Mouse (Mus musculus) mature B cell (primary cell): Measurements from ENCODE around the gene Cd101.

Experiments
- in situ Hi-C: fragments of 300-500 bp; cut with MboI; formaldehyde crosslinking; loops from 2 replicates; pipeline ENCODE4 v1.14.3; 2019

Cd101 gene

GRCm38 (mm10) chr3:101029339-101029738, at the start of gene Cd101:
Gene Cd101, minus strand, starts transcription at chr3:101029556.
- in situ Hi-C loops: no loop called here

- in situ Hi-C loops: no loop called here
Measured at GRCm38 (mm10) chr3:101078344-101078743, 49.0 kb upstream of the Cd101 start.

GRCm38 (mm10) chr3:101077710-101078100, 48.3 kb upstream of the Cd101 start:
- in situ Hi-C loops: no loop called here

DNA sequence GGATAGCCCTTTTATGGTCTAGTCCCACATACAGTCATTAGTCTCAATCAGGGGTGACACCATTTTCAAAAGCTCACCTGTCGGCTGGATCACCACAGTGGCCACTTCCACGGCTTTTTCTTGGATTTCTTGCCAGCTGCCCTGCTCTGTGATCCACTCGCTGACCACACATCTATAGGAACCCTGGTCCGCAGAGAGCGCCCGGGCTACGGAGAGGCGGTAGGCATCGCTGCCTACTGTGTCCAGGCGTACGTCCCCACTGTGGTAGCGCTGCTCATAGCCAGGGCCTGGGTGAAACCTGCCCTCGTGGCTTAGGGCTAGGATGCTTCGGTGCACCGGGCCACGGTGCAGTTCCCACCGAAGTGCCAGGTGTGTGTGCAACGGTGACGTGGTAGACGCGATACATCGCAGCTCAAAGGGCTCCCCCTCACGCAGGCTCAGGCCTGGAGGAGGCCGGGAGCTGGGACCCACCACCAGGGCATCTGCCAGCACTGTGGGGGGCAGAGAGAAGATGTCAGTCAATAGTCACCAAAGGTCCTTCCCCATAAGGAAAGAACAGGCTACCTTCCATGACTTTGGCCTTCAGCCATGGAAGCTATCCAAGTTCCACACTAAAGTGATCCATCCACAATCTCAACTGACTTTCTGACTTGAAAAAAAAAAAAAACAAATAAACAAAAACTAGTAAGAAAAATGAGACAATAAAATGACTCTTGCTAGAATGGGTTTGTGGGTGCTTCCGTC, 47.8 kb upstream of the Cd101 start:
- in situ Hi-C loops: no loop called here

DNA sequence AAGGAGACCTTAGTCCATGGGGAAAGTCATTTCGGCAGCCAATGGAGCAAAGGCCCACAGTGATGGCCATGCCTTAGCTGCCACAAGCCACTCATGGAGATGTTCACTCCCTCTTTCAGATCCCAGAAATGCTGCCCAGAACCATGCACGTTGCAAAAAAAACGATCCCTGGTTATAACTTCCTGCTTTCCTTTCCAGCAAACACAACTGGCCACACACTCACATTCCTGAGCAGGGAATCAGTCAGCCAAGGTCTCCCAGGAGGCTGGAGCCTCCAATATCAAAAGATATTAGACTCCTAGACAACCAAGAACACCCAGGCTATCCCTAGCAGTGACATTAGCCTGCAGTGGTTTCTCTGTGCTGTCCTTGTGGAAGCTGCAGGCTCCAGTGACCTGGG, 46.5 kb upstream of the Cd101 start:
- in situ Hi-C loops: no loop called here

DNA sequence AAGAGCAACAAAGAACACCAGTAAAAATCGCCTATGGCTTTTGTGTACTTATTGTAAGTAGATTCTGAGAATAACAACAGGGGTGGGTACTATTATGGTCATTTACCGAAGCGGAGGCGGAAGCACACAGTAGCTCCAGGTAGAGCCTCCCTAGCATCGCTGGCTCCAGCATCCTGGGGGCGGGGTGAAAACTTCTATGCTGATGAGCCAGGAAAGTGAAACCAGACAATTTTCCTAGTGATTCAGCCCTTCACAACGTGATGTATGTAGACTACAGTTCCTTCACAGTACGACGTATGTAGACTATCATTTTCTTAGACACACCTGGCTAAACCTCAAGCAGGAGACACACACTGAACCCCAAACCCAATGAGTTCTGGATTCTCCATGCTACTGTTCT, 44.0 kb upstream of the Cd101 start:
- in situ Hi-C loops: no loop called here

DNA sequence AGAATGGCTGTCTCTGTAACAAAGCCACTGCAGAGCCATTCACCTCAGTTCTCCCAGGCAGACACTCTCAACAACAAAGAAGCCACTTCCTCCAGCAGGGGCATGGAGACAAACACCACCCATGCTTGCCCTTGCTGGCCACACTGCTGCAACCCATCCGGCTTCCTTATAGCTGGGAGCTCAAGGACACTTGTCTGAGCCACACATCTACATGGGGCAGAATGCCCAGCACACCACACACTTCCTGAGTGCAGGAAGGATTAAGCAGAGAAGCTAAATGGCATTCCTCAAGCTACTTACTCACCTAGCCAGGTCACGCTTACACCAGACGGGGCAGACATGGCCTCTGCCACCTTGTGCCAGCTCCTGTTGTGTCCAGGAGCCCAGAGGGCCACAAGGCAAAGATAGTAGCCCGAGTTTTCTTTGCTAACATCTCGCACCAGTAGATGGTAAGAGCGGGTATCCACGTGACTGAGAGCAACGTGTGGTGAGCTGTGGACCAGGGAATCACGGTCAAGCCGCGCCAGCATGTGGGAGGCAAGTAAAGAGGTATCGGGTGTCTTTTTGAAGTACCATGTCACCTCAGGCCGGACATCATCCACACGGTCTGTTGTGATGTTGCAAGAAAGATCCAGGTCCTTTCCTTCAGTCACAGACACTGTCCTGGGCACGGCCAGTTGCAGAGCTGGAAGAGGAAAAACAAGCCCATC, 43.3 kb upstream of the Cd101 start:
- in situ Hi-C loops: no loop called here

- in situ Hi-C loops: no loop called here
Measured at GRCm38 (mm10) chr3:101071576-101071975, 42.2 kb upstream of the Cd101 start.

- in situ Hi-C loops: no loop called here
Measured at GRCm38 (mm10) chr3:101070796-101071235, 41.5 kb upstream of the Cd101 start.

DNA sequence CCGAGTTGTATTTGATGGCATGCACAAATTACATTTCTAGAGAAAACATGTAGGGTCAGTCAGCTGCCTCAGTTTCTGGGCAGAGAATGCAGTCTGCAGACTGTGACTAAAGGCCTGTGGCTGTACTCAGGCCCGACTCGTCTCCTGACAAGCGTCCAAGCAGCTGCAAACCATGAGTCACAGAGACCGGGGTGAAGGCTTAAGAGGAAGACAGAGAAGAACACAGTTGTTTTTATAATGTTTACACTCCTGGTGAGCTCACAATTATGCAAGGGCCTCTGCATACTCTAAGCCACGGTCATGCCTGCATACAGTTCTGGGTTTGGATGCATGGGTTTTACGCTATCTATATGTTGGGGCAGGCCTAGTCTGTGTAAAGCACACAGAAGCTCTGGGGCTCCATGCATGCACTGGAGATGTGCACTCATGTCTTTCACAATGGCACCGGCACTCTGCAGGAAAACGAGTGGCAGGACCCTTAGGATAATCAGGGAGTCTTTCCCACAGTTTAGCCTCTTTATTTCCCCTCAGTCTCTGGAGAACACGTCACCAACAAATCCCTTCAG, 41.0 kb upstream of the Cd101 start:
- in situ Hi-C loops: no loop called here

DNA sequence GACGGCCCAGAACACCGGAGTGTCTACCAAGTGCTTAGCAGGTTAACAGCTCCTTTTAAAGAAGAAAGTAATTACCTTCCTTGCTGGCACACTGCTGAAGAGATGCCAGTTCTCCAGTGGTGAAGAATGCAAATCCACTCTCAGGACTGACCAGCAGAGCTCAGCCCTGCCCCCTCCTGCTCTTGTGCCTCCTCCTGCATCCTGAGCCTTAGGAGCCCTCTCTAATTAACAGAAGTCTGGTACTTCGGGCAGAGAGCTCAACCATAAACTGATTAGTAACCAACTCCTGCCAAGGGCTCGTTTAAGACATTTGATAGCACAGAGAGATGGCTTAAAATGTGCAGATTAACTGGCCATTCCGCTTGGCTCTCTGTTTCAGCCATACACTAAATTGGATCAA, 39.3 kb upstream of the Cd101 start:
- in situ Hi-C loops: no loop called here

- in situ Hi-C loops: no loop called here
Measured at GRCm38 (mm10) chr3:101066175-101066574, 36.8 kb upstream of the Cd101 start.

DNA sequence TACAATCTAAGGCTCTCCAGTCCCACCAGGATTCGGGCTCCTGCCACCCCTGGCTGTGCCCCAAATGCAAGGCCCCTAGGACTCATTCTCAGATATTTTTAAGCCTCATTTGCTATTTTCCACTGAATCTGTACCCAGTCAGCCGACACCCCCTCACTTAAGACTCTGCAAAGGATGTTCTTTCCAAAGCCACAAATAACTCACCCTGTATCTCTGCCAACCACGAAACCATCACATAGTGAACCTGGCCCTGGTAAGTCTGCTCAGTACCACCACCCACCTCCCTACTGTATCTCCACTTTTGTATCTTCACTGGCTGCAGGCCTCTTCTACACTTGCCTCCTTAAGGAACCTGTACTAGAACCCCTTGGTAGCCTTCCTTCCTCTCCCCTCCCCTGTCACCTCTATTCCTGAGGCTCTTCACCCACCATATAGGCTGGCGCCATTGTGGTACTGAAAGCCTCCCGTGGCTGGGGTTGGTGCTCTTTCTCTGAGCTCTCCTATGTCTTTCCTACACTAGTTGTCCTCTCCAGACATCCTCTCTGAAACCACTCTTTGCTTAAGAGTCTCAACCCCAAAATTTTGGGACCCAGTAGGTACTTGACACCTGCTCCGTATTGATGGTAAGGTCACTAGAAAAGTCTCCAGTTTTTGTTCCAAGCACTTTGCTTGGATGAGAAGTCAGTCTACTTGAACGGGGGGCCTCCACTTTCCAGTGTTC, 32.7 kb upstream of the Cd101 start:
- in situ Hi-C loops: no loop called here

- in situ Hi-C loops: no loop called here
Measured at GRCm38 (mm10) chr3:101059214-101059613, 29.9 kb upstream of the Cd101 start.

- in situ Hi-C loops: no loop called here
Measured at GRCm38 (mm10) chr3:101058203-101058602, 28.8 kb upstream of the Cd101 start.

GRCm38 (mm10) chr3:101055216-101055615, 25.9 kb upstream of the Cd101 start:
- in situ Hi-C loops: no loop called here

GRCm38 (mm10) chr3:101051601-101052000, 22.2 kb upstream of the Cd101 start:
- in situ Hi-C loops: no loop called here

DNA sequence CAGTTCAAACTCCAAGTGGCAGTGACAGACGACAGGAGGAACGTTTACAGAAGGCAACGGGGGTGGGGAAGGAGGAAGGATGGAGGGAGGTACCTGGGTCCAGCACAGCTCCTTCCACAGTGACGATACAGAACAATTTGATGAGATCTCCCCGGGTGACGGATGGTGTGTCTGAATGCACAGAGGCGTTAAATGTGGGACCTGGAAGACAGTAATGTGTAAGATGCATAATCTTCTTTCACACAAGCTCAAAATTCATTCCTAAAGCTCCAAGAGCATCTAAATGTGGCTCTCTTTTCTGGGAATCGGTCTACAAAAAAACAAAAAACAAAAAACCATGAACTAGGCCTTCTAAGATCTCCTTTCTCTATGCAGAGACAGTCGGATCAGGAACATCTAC, 20.6 kb upstream of the Cd101 start:
- in situ Hi-C loops: no loop called here

DNA sequence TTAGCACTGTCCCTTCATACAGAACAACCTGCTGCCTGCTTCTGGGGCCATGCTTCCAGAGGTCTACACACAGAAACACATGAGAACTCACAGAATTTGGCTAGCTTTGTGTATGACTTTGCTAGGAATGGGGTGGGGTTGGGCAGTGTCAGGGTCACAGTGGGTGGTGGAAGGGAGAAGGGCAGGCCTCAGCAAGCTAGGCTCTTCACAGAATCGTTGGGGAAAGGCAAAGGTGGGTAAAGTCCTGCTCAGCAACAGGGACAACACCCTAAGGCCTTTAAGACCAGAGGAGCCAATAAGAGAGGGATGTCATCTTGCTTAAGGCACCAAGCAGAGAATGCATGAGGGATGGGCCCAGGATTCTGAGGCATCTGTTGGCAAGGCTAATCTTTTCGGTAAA, 19.4 kb upstream of the Cd101 start:
- in situ Hi-C loops: no loop called here

DNA sequence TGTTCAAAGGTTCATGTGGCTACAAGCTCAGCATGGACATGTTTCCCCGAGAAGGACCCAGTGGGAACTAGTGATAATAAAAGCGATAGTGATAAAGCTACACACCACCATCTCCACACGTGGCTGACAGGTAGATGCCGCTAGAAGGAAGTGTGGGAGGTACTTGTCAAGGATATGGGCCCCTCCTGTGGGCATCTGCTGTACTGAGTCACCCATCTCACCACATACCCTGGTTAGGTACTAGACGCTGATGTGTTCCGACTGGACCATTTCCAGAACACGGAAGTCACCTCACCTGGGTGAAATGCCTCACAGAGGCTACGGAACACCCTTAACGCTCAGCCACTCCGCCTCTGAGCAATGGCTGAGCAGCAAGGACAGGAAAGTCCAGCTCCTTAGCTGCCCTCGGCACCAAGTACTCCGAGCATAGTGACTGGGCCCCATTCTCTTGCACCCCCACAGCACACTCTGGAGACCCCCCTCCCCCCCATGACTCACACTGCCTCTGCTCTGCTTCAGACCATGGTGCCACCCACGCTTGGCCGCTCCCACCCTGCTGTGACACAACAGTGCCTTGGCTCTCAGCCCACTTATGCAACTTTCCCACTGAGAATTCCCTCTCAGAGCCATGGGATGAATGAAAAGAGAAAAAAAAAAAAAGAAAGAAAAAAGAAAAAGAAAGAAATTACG, 18.4 kb upstream of the Cd101 start:
- in situ Hi-C loops: no loop called here

- in situ Hi-C loops: no loop called here
Measured at GRCm38 (mm10) chr3:101045431-101045830, 16.1 kb upstream of the Cd101 start.

GRCm38 (mm10) chr3:101044686-101045085, 15.3 kb upstream of the Cd101 start:
- in situ Hi-C loops: no loop called here
